13 mouse cellular contexts compared by ENCODE assay signal in genomic region chr2:44955506-44955905, GRCm38 (mm10).
"Had no signal": no experiment of that assay in that cellular context is flagged by ENCODE, and none has a peak within 500 bp of the region (broad histone marks: within the 10 kb centered on the region; RNA-seq: fewer than 3 reads in every experiment).

No protein-coding gene starts in this region.

- DNase-seq: kidney, adult 11 months; kidney, adult 9 months; kidney, postnatal 4 days; right cerebral cortex, postnatal 14 days; thymus, adult 18-20 months; thymus, postnatal 14 days had no signal

- ATAC-seq: midbrain, embryonic 16.5 days had no signal

- H3K9ac ChIP-seq: lung, embryonic 14.5 days; midbrain, embryonic 12.5 days had no signal

- H3K27ac ChIP-seq: kidney, postnatal 0 days; left cerebral cortex, adult 2 months; limb, embryonic 10.5 days; midbrain, embryonic 12.5 days had no signal

- H3K4me3 ChIP-seq: left cerebral cortex, adult 2 months; limb, embryonic 10.5 days; megakaryocyte, embryonic 14.5 days; midbrain, embryonic 12.5 days had no signal

- H3K4me2 ChIP-seq: lung, embryonic 14.5 days; midbrain, embryonic 12.5 days had no signal

- H3K27me3 ChIP-seq: megakaryocyte, embryonic 14.5 days; midbrain, embryonic 12.5 days had no signal

- H3K36me3 ChIP-seq: limb, embryonic 10.5 days; midbrain, embryonic 12.5 days had no signal

- H3K9me3 ChIP-seq: limb, embryonic 10.5 days; megakaryocyte, embryonic 14.5 days; midbrain, embryonic 12.5 days had no signal
